Mouse (Mus musculus) thymus, postnatal 36 days (tissue): ENCODE measurements around the gene Pde4d.

Source experiments
- DNase-seq, 2 experiments: peaks; one replicate each; pipeline ENCODE4 v3.0.0; 2022; ENCODE audit warnings: mixed read lengths in 2 of 2

Gene Pde4d

GRCm38 (mm10) chr13:109909111-109909510 lies 1459.4 kb downstream of the Pde4d start:
- DNase-seq, result no peak

- DNase-seq, result no peak
Observed at GRCm38 (mm10) chr13:109910915-109911314, 1461.2 kb downstream of the Pde4d start.

- no peak for DNase-seq
Observed at GRCm38 (mm10) chr13:109912635-109913034, 1462.9 kb downstream of the Pde4d start.

- DNase-seq, result no peak
Observed at GRCm38 (mm10) chr13:109914246-109914645, 1464.5 kb downstream of the Pde4d start.

- no peak for DNase-seq
Observed at GRCm38 (mm10) chr13:109914846-109915245, 1465.1 kb downstream of the Pde4d start.

- no peak for DNase-seq
Observed at GRCm38 (mm10) chr13:109915501-109915900, 1465.8 kb downstream of the Pde4d start.

- DNase-seq, result no peak
Observed at GRCm38 (mm10) chr13:109915964-109916363, 1466.2 kb downstream of the Pde4d start.

GRCm38 (mm10) chr13:109917551-109917950 lies 1467.8 kb downstream of the Pde4d start:
- DNase-seq, result no peak

- no peak for DNase-seq
Observed at GRCm38 (mm10) chr13:109918631-109919030, 1468.9 kb downstream of the Pde4d start.

GRCm38 (mm10) chr13:109920256-109920655 lies 1470.5 kb downstream of the Pde4d start:
- no peak for DNase-seq

- no peak for DNase-seq
Observed at GRCm38 (mm10) chr13:109921336-109922038, 1471.7 kb downstream of the Pde4d start.

GRCm38 (mm10) chr13:109922228-109922627 lies 1472.5 kb downstream of the Pde4d start:
- no peak for DNase-seq

GRCm38 (mm10) chr13:109922782-109923181 lies 1473.0 kb downstream of the Pde4d start:
- DNase-seq, result no peak

- DNase-seq, result no peak
Observed at GRCm38 (mm10) chr13:109924771-109925170, 1475.0 kb downstream of the Pde4d start.

GRCm38 (mm10) chr13:109926277-109926920 lies 1476.7 kb downstream of the Pde4d start:
- peak; percentile 13 to 46 for DNase-seq

- no peak for DNase-seq
Observed at GRCm38 (mm10) chr13:109927782-109928181, 1478.0 kb downstream of the Pde4d start.

GRCm38 (mm10) chr13:109932688-109933087 lies 1482.9 kb downstream of the Pde4d start:
- no peak for DNase-seq

- DNase-seq, result no peak
Observed at GRCm38 (mm10) chr13:109933554-109933953, 1483.8 kb downstream of the Pde4d start.

- DNase-seq, result no peak
Observed at GRCm38 (mm10) chr13:109936866-109937265, 1487.1 kb downstream of the Pde4d start.

- DNase-seq, result no peak
Observed at GRCm38 (mm10) chr13:109944822-109945551, 1495.2 kb downstream of the Pde4d start.

- no peak for DNase-seq
Observed at GRCm38 (mm10) chr13:109951466-109951865, 1501.7 kb downstream of the Pde4d start.

GRCm38 (mm10) chr13:109954189-109954588 lies 1504.4 kb downstream of the Pde4d start:
- DNase-seq, result no peak

- DNase-seq, result no peak
Observed at GRCm38 (mm10) chr13:109957953-109958352, 1508.2 kb downstream of the Pde4d start.
